Mouse (Mus musculus): ENCODE data around the gene Tob1. TPM values are rescaled to one million over a fixed set of nuclear protein-coding genes. Genes with fewer than 3 reads are reported as not detected.

Tob1 gene
- polyA plus RNA-seq, 3 experiments from 2014 or later = 4.3 to 6.7 (median 5.3) TPM

- ATAC-seq = no peak
Observed at GRCm38 (mm10) chr11:94229207-94229960, 18.1 kb downstream of the Tob1 start.

GRCm38 (mm10) chr11:94230244-94230643 is 19.0 kb downstream of the Tob1 start:
- ATAC-seq = no peak

GRCm38 (mm10) chr11:94231821-94232552 is 20.7 kb downstream of the Tob1 start:
- ATAC-seq = no peak

- ATAC-seq = no peak
Observed at GRCm38 (mm10) chr11:94233405-94233804, 22.2 kb downstream of the Tob1 start.

GRCm38 (mm10) chr11:94234380-94234779 is 23.1 kb downstream of the Tob1 start:
- no peak for ATAC-seq

- ATAC-seq = no peak
Observed at GRCm38 (mm10) chr11:94234857-94235256, 23.6 kb downstream of the Tob1 start.

GRCm38 (mm10) chr11:94236074-94236473 is 24.8 kb downstream of the Tob1 start:
- peak; percentile 82 for ATAC-seq

GRCm38 (mm10) chr11:94238786-94239185 is 27.5 kb downstream of the Tob1 start:
- no peak for ATAC-seq

GRCm38 (mm10) chr11:94239706-94240105 is 28.5 kb downstream of the Tob1 start:
- ATAC-seq = no peak

- ATAC-seq = no peak
Observed at GRCm38 (mm10) chr11:94242760-94243421, 31.6 kb downstream of the Tob1 start.

- ATAC-seq = peak; percentile 46
Observed at GRCm38 (mm10) chr11:94243422-94244180, 32.3 kb downstream of the Tob1 start.

- ATAC-seq = no peak
Observed at GRCm38 (mm10) chr11:94244385-94244784, 33.1 kb downstream of the Tob1 start.

- ATAC-seq = no peak
Observed at GRCm38 (mm10) chr11:94245955-94246788, 34.9 kb downstream of the Tob1 start, which contains the start of gene Wfikkn2. Gene Wfikkn2 (minus strand): TSS chr11:94246005.

- no peak for ATAC-seq
Observed at GRCm38 (mm10) chr11:94246789-94247061, 35.5 kb downstream of the Tob1 start.

GRCm38 (mm10) chr11:94253156-94253555 is 41.9 kb downstream of the Tob1 start:
- peak; percentile 46 for ATAC-seq

GRCm38 (mm10) chr11:94253691-94254090 is 42.4 kb downstream of the Tob1 start:
- no peak for ATAC-seq

GRCm38 (mm10) chr11:94255733-94256132 is 44.5 kb downstream of the Tob1 start:
- ATAC-seq = no peak

GRCm38 (mm10) chr11:94257987-94258386 is 46.7 kb downstream of the Tob1 start:
- no peak for ATAC-seq

GRCm38 (mm10) chr11:94259814-94260213 is 48.6 kb downstream of the Tob1 start:
- ATAC-seq = no peak

GRCm38 (mm10) chr11:94261585-94262370 is 50.5 kb downstream of the Tob1 start:
- ATAC-seq = no peak

Measured in inflammation-experienced regulatory T-cells, adult 6 months (primary cell).